Mouse (Mus musculus): ENCODE results near the gene Kif13a. TPM values are rescaled to one million over a fixed set of nuclear protein-coding genes. Genes with fewer than 3 reads are reported as not detected.

Gene Kif13a
- polyA plus RNA-seq, 1 experiment from 2014 or later, result 30.6 TPM

GRCm38 (mm10) chr13:46763210-46763609, 166.5 kb downstream of the Kif13a start:
- 79% methylated on average over 9 of the region's 9 CpGs for WGBS
- no peaks in the 10 kb centered on the region for H3K4me1 ChIP-seq
- no peak overlapping the region for H3K27ac ChIP-seq
- H3K27me3 ChIP-seq, result no peaks in the 10 kb centered on the region
- no peak overlapping the region for H3K4me2 ChIP-seq
- H3K36me3 ChIP-seq, result peaks cover 73% of the 10 kb centered on the region
- no peaks in the 10 kb centered on the region for H3K9me3 ChIP-seq
- H3K4me3 ChIP-seq, result no peak overlapping the region
- H3K9ac ChIP-seq, result no peak overlapping the region
- no peak for ATAC-seq (ENCODE audit: borderline replicate concordance, extremely low read depth, low FRiP score, low TSS enrichment)

- Histone ChIP-seq H3K4me1 (no peaks in the 10 kb centered on the region), H3K9me3 (no peaks in the 10 kb centered on the region), H3K4me3 (no peak overlapping the region), H3K27me3 (no peaks in the 10 kb centered on the region), H3K9ac (no peak overlapping the region), H3K27ac (no peak overlapping the region), H3K36me3 (peaks cover 65% of the 10 kb centered on the region), H3K4me2 (no peak overlapping the region)
- ATAC-seq (ENCODE audit: borderline replicate concordance, extremely low read depth, low FRiP score, low TSS enrichment), result no peak
- WGBS, result 85% methylated on average over 6 of the region's 6 CpGs
Observed at GRCm38 (mm10) chr13:46760921-46761320, 168.7 kb downstream of the Kif13a start.

GRCm38 (mm10) chr13:46759281-46759809, 170.3 kb downstream of the Kif13a start:
- H3K9me3 ChIP-seq, result no peaks in the 10 kb centered on the region
- peaks cover 56% of the 10 kb centered on the region for H3K36me3 ChIP-seq
- 74% methylated on average over 8 of the region's 8 CpGs for WGBS
- no peaks in the 10 kb centered on the region for H3K27me3 ChIP-seq
- H3K4me3 ChIP-seq, result no peak overlapping the region
- no peak overlapping the region for H3K9ac ChIP-seq
- H3K4me1 ChIP-seq, result no peaks in the 10 kb centered on the region
- H3K4me2 ChIP-seq, result no peak overlapping the region
- no peak for ATAC-seq (ENCODE audit: borderline replicate concordance, extremely low read depth, low FRiP score, low TSS enrichment)
- no peak overlapping the region for H3K27ac ChIP-seq

GRCm38 (mm10) chr13:46758627-46759026, 171.0 kb downstream of the Kif13a start:
- 94% methylated on average over 13 of the region's 13 CpGs for WGBS
- no peaks in the 10 kb centered on the region for H3K4me1 ChIP-seq
- H3K27ac ChIP-seq, result no peak overlapping the region
- no peak overlapping the region for H3K4me2 ChIP-seq
- no peak overlapping the region for H3K4me3 ChIP-seq
- H3K27me3 ChIP-seq, result no peaks in the 10 kb centered on the region
- peaks cover 51% of the 10 kb centered on the region for H3K36me3 ChIP-seq
- H3K9me3 ChIP-seq, result no peaks in the 10 kb centered on the region
- H3K9ac ChIP-seq, result no peak overlapping the region
- ATAC-seq (ENCODE audit: borderline replicate concordance, extremely low read depth, low FRiP score, low TSS enrichment), result no peak

GRCm38 (mm10) chr13:46757946-46758345, 171.7 kb downstream of the Kif13a start:
- H3K36me3 ChIP-seq, result peaks cover 48% of the 10 kb centered on the region
- no peaks in the 10 kb centered on the region for H3K27me3 ChIP-seq
- no peak overlapping the region for H3K9ac ChIP-seq
- no peak overlapping the region for H3K4me2 ChIP-seq
- WGBS, result 87% methylated on average over 7 of the region's 7 CpGs
- H3K9me3 ChIP-seq, result no peaks in the 10 kb centered on the region
- H3K4me1 ChIP-seq, result peaks cover 4% of the 10 kb centered on the region
- ATAC-seq (ENCODE audit: borderline replicate concordance, extremely low read depth, low FRiP score, low TSS enrichment), result no peak
- no peak overlapping the region for H3K4me3 ChIP-seq
- H3K27ac ChIP-seq, result no peak overlapping the region

- H3K4me2 ChIP-seq, result no peak overlapping the region
- H3K36me3 ChIP-seq, result peaks cover 40% of the 10 kb centered on the region
- peak overlapping the region; percentile 76 for H3K27ac ChIP-seq
- peaks cover 11% of the 10 kb centered on the region for H3K4me1 ChIP-seq
- no peak overlapping the region for H3K9ac ChIP-seq
- peak; percentile 79; the same call in 1 of the 2 replicates for ATAC-seq (ENCODE audit: borderline replicate concordance, extremely low read depth, low FRiP score, low TSS enrichment)
- H3K27me3 ChIP-seq, result no peaks in the 10 kb centered on the region
- no peak overlapping the region for H3K4me3 ChIP-seq
- no peaks in the 10 kb centered on the region for H3K9me3 ChIP-seq
- 38% methylated on average over 5 of the region's 5 CpGs for WGBS
Observed at GRCm38 (mm10) chr13:46753294-46753693, 176.4 kb downstream of the Kif13a start.

- peak overlapping the region; percentile 76 for H3K27ac ChIP-seq
- no peak overlapping the region; the same call in 1 of the 2 replicates for H3K4me2 ChIP-seq
Observed at GRCm38 (mm10) chr13:46752566-46753229, 177.0 kb downstream of the Kif13a start.

GRCm38 (mm10) chr13:46748138-46748873, 181.4 kb downstream of the Kif13a start:
- Histone ChIP-seq H3K27ac (no peak overlapping the region), H3K9ac (no peak overlapping the region), H3K9me3 (no peaks in the 10 kb centered on the region), H3K4me2 (no peak overlapping the region), H3K27me3 (no peaks in the 10 kb centered on the region), H3K4me3 (no peak overlapping the region), H3K36me3 (peaks cover 30% of the 10 kb centered on the region), H3K4me1 (peaks cover 11% of the 10 kb centered on the region)
- 72% methylated on average over 5 of the region's 5 CpGs for WGBS
- no peak for ATAC-seq (ENCODE audit: borderline replicate concordance, extremely low read depth, low FRiP score, low TSS enrichment)

More at GRCm38 (mm10) chr13:46752566-46753229, 177.0 kb downstream of the Kif13a start:
- ATAC-seq (ENCODE audit: borderline replicate concordance, extremely low read depth, low FRiP score, low TSS enrichment), result peak; percentile 64; the same call in 1 of the 2 replicates
- Histone ChIP-seq H3K9me3 (no peaks in the 10 kb centered on the region), H3K9ac (no peak overlapping the region), H3K4me3 (no peak overlapping the region), H3K27me3 (no peaks in the 10 kb centered on the region), H3K4me1 (peaks cover 11% of the 10 kb centered on the region), H3K36me3 (peaks cover 36% of the 10 kb centered on the region)
- WGBS, result 53% methylated on average over 13 of the region's 13 CpGs

GRCm38 (mm10) chr13:46743821-46744220, 185.8 kb downstream of the Kif13a start:
- Histone ChIP-seq H3K4me2 (no peak overlapping the region), H3K9me3 (no peaks in the 10 kb centered on the region), H3K4me1 (no peaks in the 10 kb centered on the region), H3K4me3 (no peak overlapping the region), H3K27me3 (no peaks in the 10 kb centered on the region), H3K9ac (no peak overlapping the region), H3K36me3 (no peaks in the 10 kb centered on the region), H3K27ac (no peak overlapping the region)
- no peak for ATAC-seq (ENCODE audit: borderline replicate concordance, extremely low read depth, low FRiP score, low TSS enrichment)
- WGBS, result 64% methylated on average over 8 of the region's 8 CpGs

- ATAC-seq (ENCODE audit: borderline replicate concordance, extremely low read depth, low FRiP score, low TSS enrichment), result no peak
- WGBS, result 59% methylated on average over 2 of the region's 2 CpGs
Observed at GRCm38 (mm10) chr13:46742367-46742766, 187.3 kb downstream of the Kif13a start.

GRCm38 (mm10) chr13:46739426-46739825, 190.2 kb downstream of the Kif13a start:
- no peaks in the 10 kb centered on the region for H3K27me3 ChIP-seq
- WGBS, result 61% methylated on average over 7 of the region's 7 CpGs
- H3K4me3 ChIP-seq, result no peak overlapping the region
- H3K36me3 ChIP-seq, result no peaks in the 10 kb centered on the region
- no peak overlapping the region for H3K9ac ChIP-seq
- no peak overlapping the region for H3K4me2 ChIP-seq
- no peaks in the 10 kb centered on the region for H3K9me3 ChIP-seq
- H3K4me1 ChIP-seq, result peaks cover 6% of the 10 kb centered on the region; the same call in 1 of the 2 replicates
- no peak overlapping the region for H3K27ac ChIP-seq
- no peak for ATAC-seq (ENCODE audit: borderline replicate concordance, extremely low read depth, low FRiP score, low TSS enrichment)

More at GRCm38 (mm10) chr13:46742367-46742766, 187.3 kb downstream of the Kif13a start:
- Histone ChIP-seq H3K4me2 (no peak overlapping the region), H3K27me3 (no peaks in the 10 kb centered on the region), H3K4me3 (no peak overlapping the region), H3K36me3 (no peaks in the 10 kb centered on the region), H3K4me1 (no peaks in the 10 kb centered on the region), H3K9me3 (no peaks in the 10 kb centered on the region), H3K9ac (no peak overlapping the region), H3K27ac (no peak overlapping the region)

GRCm38 (mm10) chr13:46737482-46737881, 192.2 kb downstream of the Kif13a start:
- Histone ChIP-seq H3K9ac (no peak overlapping the region), H3K27ac (no peak overlapping the region), H3K4me3 (no peak overlapping the region), H3K27me3 (no peaks in the 10 kb centered on the region), H3K9me3 (no peaks in the 10 kb centered on the region), H3K4me2 (no peak overlapping the region), H3K36me3 (no peaks in the 10 kb centered on the region), H3K4me1 (peaks cover 6% of the 10 kb centered on the region; the same call in 1 of the 2 replicates)
- WGBS, result 65% methylated on average over 4 of the region's 4 CpGs
- ATAC-seq (ENCODE audit: borderline replicate concordance, extremely low read depth, low FRiP score, low TSS enrichment), result no peak
